8 mouse cellular contexts compared by ENCODE assay signal in the genomic region with DNA sequence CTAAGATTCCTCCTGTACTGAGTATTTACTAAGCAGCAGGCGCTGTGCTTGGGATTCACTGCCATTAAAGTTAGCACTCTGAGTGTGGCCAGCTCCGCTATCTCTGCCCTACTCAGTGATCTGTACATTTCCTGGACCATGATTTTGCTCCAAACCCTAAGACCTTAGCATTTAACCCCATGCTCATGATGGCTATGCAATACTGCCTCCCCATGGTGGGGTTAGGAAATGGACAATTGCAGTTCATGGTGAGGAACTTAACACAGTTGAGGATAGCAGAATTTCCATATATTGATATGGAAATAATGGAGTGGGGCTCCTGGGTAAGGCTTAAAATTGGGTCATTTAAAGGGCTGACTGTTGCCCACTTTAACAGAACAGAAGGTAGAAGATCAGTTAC. TPM values are rescaled to one million over a fixed set of nuclear protein-coding genes. Genes with fewer than 3 reads are reported as not detected.
A peak's percentile ranks its signal among the peaks of the same experiment; 100 is the strongest.
DNase-seq lines count a peak whose midpoint lies in the region; ATAC-seq and TF ChIP-seq lines count a peak whose summit lies in the region.

No protein-coding gene starts in this region.

- no peak overlapping the region for H3K9ac ChIP-seq in embryonic facial prominence, embryonic 11.5 days (replicated peaks; ENCODE audit: low read length)
- H3K9ac ChIP-seq in midbrain, postnatal 0 days (replicated peaks; ENCODE audit: low read length, poor library complexity, severe bottlenecking): no peak overlapping the region
- no peak overlapping the region for H3K9ac ChIP-seq in midbrain, embryonic 16.5 days (ENCODE audit: low read depth, low read length)
- no peak overlapping the region for H3K9ac ChIP-seq in forebrain, embryonic 16.5 days (replicated peaks; ENCODE audit: low read depth, low read length)
- H3K9ac ChIP-seq in neural tube, embryonic 15.5 days (replicated peaks): no peak overlapping the region

- 84% methylated on average over 2 of the region's 2 CpGs for WGBS in embryonic facial prominence, embryonic 11.5 days
- WGBS in embryonic facial prominence, embryonic 10.5 days: 82% methylated on average over 2 of the region's 2 CpGs
- WGBS in midbrain, postnatal 0 days: 98% methylated on average over 2 of the region's 2 CpGs
- WGBS in midbrain, embryonic 16.5 days: 84% methylated on average over 2 of the region's 2 CpGs
- 89% methylated on average over 2 of the region's 2 CpGs for WGBS in forebrain, embryonic 16.5 days
- WGBS in neural tube, embryonic 15.5 days: 86% methylated on average over 2 of the region's 2 CpGs

- H3K36me3 ChIP-seq in embryonic facial prominence, embryonic 11.5 days (replicated peaks; ENCODE audit: control insufficient read depth, insufficient read depth, low read depth, low read length): no peaks in the 10 kb centered on the region
- H3K36me3 ChIP-seq in embryonic facial prominence, embryonic 10.5 days (replicated peaks): peaks cover 5% of the 10 kb centered on the region; the same call in 1 of the 2 replicates
- no peaks in the 10 kb centered on the region for H3K36me3 ChIP-seq in midbrain, postnatal 0 days (ENCODE audit: insufficient read depth, low read length)
- H3K36me3 ChIP-seq in midbrain, embryonic 16.5 days (ENCODE audit: control insufficient read depth, insufficient read depth, low read length): no peaks in the 10 kb centered on the region
- H3K36me3 ChIP-seq in forebrain, embryonic 16.5 days (ENCODE audit: control insufficient read depth, insufficient read depth): no peaks in the 10 kb centered on the region
- no peaks in the 10 kb centered on the region for H3K36me3 ChIP-seq in neural tube, embryonic 15.5 days

- H3K27ac ChIP-seq in embryonic facial prominence, embryonic 11.5 days (replicated peaks; ENCODE audit: low read depth, low read length): no peak overlapping the region
- no peak overlapping the region for H3K27ac ChIP-seq in embryonic facial prominence, embryonic 10.5 days (replicated peaks)
- H3K27ac ChIP-seq in midbrain, postnatal 0 days (ENCODE audit: low read depth, low read length): no peak overlapping the region
- H3K27ac ChIP-seq in midbrain, embryonic 16.5 days (ENCODE audit: low read length): no peak overlapping the region
- H3K27ac ChIP-seq in forebrain, embryonic 16.5 days (ENCODE audit: low read length): no peak overlapping the region
- H3K27ac ChIP-seq in neural tube, embryonic 15.5 days (replicated peaks): no peak overlapping the region

- H3K9me3 ChIP-seq in embryonic facial prominence, embryonic 11.5 days (replicated peaks; ENCODE audit: control insufficient read depth, low read length): no peaks in the 10 kb centered on the region
- H3K9me3 ChIP-seq in embryonic facial prominence, embryonic 10.5 days: no peaks in the 10 kb centered on the region
- H3K9me3 ChIP-seq in midbrain, postnatal 0 days (ENCODE audit: low read length): no peaks in the 10 kb centered on the region
- H3K9me3 ChIP-seq in midbrain, embryonic 16.5 days (replicated peaks; ENCODE audit: control insufficient read depth, low read length, poor library complexity, severe bottlenecking): no peaks in the 10 kb centered on the region
- no peaks in the 10 kb centered on the region for H3K9me3 ChIP-seq in forebrain, embryonic 16.5 days (ENCODE audit: control insufficient read depth, low read length)
- H3K9me3 ChIP-seq in neural tube, embryonic 15.5 days (replicated peaks): no peaks in the 10 kb centered on the region

- H3K4me2 ChIP-seq in embryonic facial prominence, embryonic 11.5 days (ENCODE audit: low read depth, low read length): no peak overlapping the region
- no peak overlapping the region for H3K4me2 ChIP-seq in midbrain, postnatal 0 days (ENCODE audit: low read depth, low read length, poor library complexity, severe bottlenecking)
- no peak overlapping the region for H3K4me2 ChIP-seq in midbrain, embryonic 16.5 days (ENCODE audit: low read length)
- H3K4me2 ChIP-seq in forebrain, embryonic 16.5 days (ENCODE audit: low read length): no peak overlapping the region
- no peak overlapping the region for H3K4me2 ChIP-seq in neural tube, embryonic 15.5 days

- no peaks in the 10 kb centered on the region for H3K27me3 ChIP-seq in embryonic facial prominence, embryonic 11.5 days (ENCODE audit: control insufficient read depth, insufficient read depth, low read length)
- no peaks in the 10 kb centered on the region for H3K27me3 ChIP-seq in embryonic facial prominence, embryonic 10.5 days (replicated peaks; ENCODE audit: low read depth, poor library complexity, severe bottlenecking)
- no peaks in the 10 kb centered on the region for H3K27me3 ChIP-seq in midbrain, postnatal 0 days (ENCODE audit: insufficient read depth, low read length)
- no peaks in the 10 kb centered on the region for H3K27me3 ChIP-seq in midbrain, embryonic 16.5 days (ENCODE audit: control insufficient read depth, insufficient read depth, low read depth, low read length)
- no peaks in the 10 kb centered on the region for H3K27me3 ChIP-seq in forebrain, embryonic 16.5 days (replicated peaks; ENCODE audit: control insufficient read depth, insufficient read depth, low read length)
- H3K27me3 ChIP-seq in neural tube, embryonic 15.5 days (replicated peaks): no peaks in the 10 kb centered on the region

- DNase-seq in embryonic facial prominence, embryonic 11.5 days (ENCODE audit: low spot score): peak; percentile 31
- DNase-seq in embryonic facial prominence, embryonic 10.5 days (ENCODE audit: low spot score): no peak
- DNase-seq in midbrain, postnatal 0 days (ENCODE audit: low spot score): no peak
- peak; percentile 50 for DNase-seq in embryo, embryonic 10 days (ENCODE audit: low spot score)
- peak; percentile 56 for DNase-seq in lung, postnatal 25 days (ENCODE audit: low spot score)

- no peaks in the 10 kb centered on the region for H3K4me1 ChIP-seq in embryonic facial prominence, embryonic 11.5 days (ENCODE audit: control insufficient read depth, insufficient read depth, low read length)
- H3K4me1 ChIP-seq in embryonic facial prominence, embryonic 10.5 days: no peaks in the 10 kb centered on the region
- H3K4me1 ChIP-seq in midbrain, postnatal 0 days (ENCODE audit: insufficient read depth, low read length): no peaks in the 10 kb centered on the region
- no peaks in the 10 kb centered on the region for H3K4me1 ChIP-seq in midbrain, embryonic 16.5 days (ENCODE audit: control insufficient read depth, insufficient read depth, low read length)
- no peaks in the 10 kb centered on the region for H3K4me1 ChIP-seq in forebrain, embryonic 16.5 days (replicated peaks; ENCODE audit: control insufficient read depth, insufficient read depth, low read length)
- peaks cover 3% of the 10 kb centered on the region; the same call in 1 of the 2 replicates for H3K4me1 ChIP-seq in neural tube, embryonic 15.5 days

- no peak for ATAC-seq in embryonic facial prominence, embryonic 11.5 days (replicated peaks; ENCODE audit: insufficient number of reproducible peaks, low FRiP score, low TSS enrichment, low read depth)
- no peak for ATAC-seq in midbrain, postnatal 0 days (ENCODE audit: low FRiP score)
- no peak for ATAC-seq in midbrain, embryonic 16.5 days
- ATAC-seq in forebrain, embryonic 16.5 days: no peak
- ATAC-seq in neural tube, embryonic 15.5 days (ENCODE audit: low FRiP score): no peak

- no peak overlapping the region for H3K4me3 ChIP-seq in embryonic facial prominence, embryonic 11.5 days (ENCODE audit: low read depth, low read length)
- no peak overlapping the region for H3K4me3 ChIP-seq in embryonic facial prominence, embryonic 10.5 days
- no peak overlapping the region for H3K4me3 ChIP-seq in midbrain, postnatal 0 days (ENCODE audit: low read depth, low read length)
- no peak overlapping the region for H3K4me3 ChIP-seq in midbrain, embryonic 16.5 days (ENCODE audit: low read depth, low read length)
- H3K4me3 ChIP-seq in forebrain, embryonic 16.5 days (replicated peaks; ENCODE audit: low read length): no peak overlapping the region
- no peak overlapping the region for H3K4me3 ChIP-seq in neural tube, embryonic 15.5 days (replicated peaks)

- TF ChIP-seq CTCF in midbrain, postnatal 0 days (IDR thresholded peaks at IDR 0.05): peak; percentile 65

RNA-seq across cellular contexts. Expression of a gene that starts 12.2 kb away (rescaled TPM):
- polyA plus RNA-seq in embryonic facial prominence, embryonic 11.5 days (2014; fragmentation: Nextera tagmentation; extraction: Ambion mirVana): 10.3 TPM in 2 replicates
- 4.8 and 6.2 TPM in 2 replicates for polyA plus RNA-seq in embryonic facial prominence, embryonic 10.5 days (2016; fragmentation: Nextera tagmentation; extraction: Ambion mirVana)
- 13.1 and 17.0 TPM in 2 replicates for total RNA-seq in midbrain, postnatal 0 days (2014; rRNA removed)
- 2.2 and 2.9 TPM in 2 replicates for polyA plus RNA-seq in midbrain, postnatal 0 days (2015; fragmentation: Nextera tagmentation; extraction: Ambion mirVana)
- polyA plus RNA-seq in midbrain, embryonic 16.5 days (2015; fragmentation: Nextera tagmentation; extraction: Ambion mirVana): 2.7 and 3.0 TPM in 2 replicates
- 3.1 and 3.2 TPM in 2 replicates for polyA plus RNA-seq in forebrain, embryonic 16.5 days (2015; fragmentation: Nextera tagmentation; extraction: Ambion mirVana)
- 6.4 and 6.7 TPM in 2 replicates for polyA plus RNA-seq in neural tube, embryonic 15.5 days (2015; fragmentation: Nextera tagmentation; extraction: Ambion mirVana)

RNA-seq across cellular contexts. Expression of a gene that starts 27.4 kb away (rescaled TPM):
- polyA plus RNA-seq in embryonic facial prominence, embryonic 11.5 days (2014; fragmentation: Nextera tagmentation; extraction: Ambion mirVana): not detected in 2 replicates
- polyA plus RNA-seq in embryonic facial prominence, embryonic 10.5 days (2016; fragmentation: Nextera tagmentation; extraction: Ambion mirVana): not detected in 2 replicates
- total RNA-seq in midbrain, postnatal 0 days (2014; rRNA removed): not detected in 2 replicates
- not detected in 2 replicates for polyA plus RNA-seq in midbrain, postnatal 0 days (2015; fragmentation: Nextera tagmentation; extraction: Ambion mirVana)
- polyA plus RNA-seq in midbrain, embryonic 16.5 days (2015; fragmentation: Nextera tagmentation; extraction: Ambion mirVana): not detected in 2 replicates
- not detected in 2 replicates for polyA plus RNA-seq in forebrain, embryonic 16.5 days (2015; fragmentation: Nextera tagmentation; extraction: Ambion mirVana)
- not detected in 2 replicates for polyA plus RNA-seq in neural tube, embryonic 15.5 days (2015; fragmentation: Nextera tagmentation; extraction: Ambion mirVana)

RNA-seq across cellular contexts. Expression of a gene that starts 49.8 kb away (rescaled TPM):
- polyA plus RNA-seq in embryonic facial prominence, embryonic 11.5 days (2014; fragmentation: Nextera tagmentation; extraction: Ambion mirVana): not detected in 2 replicates
- polyA plus RNA-seq in embryonic facial prominence, embryonic 10.5 days (2016; fragmentation: Nextera tagmentation; extraction: Ambion mirVana): not detected in 2 replicates
- not detected in 2 replicates for total RNA-seq in midbrain, postnatal 0 days (2014; rRNA removed)
- polyA plus RNA-seq in midbrain, postnatal 0 days (2015; fragmentation: Nextera tagmentation; extraction: Ambion mirVana): not detected in 2 replicates
- not detected in 2 replicates for polyA plus RNA-seq in midbrain, embryonic 16.5 days (2015; fragmentation: Nextera tagmentation; extraction: Ambion mirVana)
- polyA plus RNA-seq in forebrain, embryonic 16.5 days (2015; fragmentation: Nextera tagmentation; extraction: Ambion mirVana): not detected in 2 replicates
- polyA plus RNA-seq in neural tube, embryonic 15.5 days (2015; fragmentation: Nextera tagmentation; extraction: Ambion mirVana): not detected in 2 replicates

Comparison
In these comparisons a context has a peak if more than half of its experiments do, and no peak if none do; other contexts are left out.
1. DNase-seq: peak in embryonic facial prominence, embryonic 11.5 days (single experiment), embryo, embryonic 10 days (single experiment) and lung, postnatal 25 days (single experiment); none in embryonic facial prominence, embryonic 10.5 days (single experiment) and midbrain, postnatal 0 days (single experiment).